Mouse (Mus musculus) embryonic facial prominence, embryonic 15.5 days (tissue): ENCODE measurements around the gene Tmem185a. TPM values are rescaled to one million over a fixed set of nuclear protein-coding genes. Genes with fewer than 3 reads are reported as not detected.

Source experiments
- polyA plus RNA-seq: library from polyadenylated mRNA; unstranded; fragments of >200 nt; fragmentation: Nextera tagmentation; extraction: Ambion mirVana; gene quantifications from 2 replicates; pipeline ENCODE4 v1.2.1, GENCODE M21; 2015

Gene Tmem185a
- polyA plus RNA-seq, 1 experiment from 2014 or later, result 49.3 TPM

Other genes with a start within 250 kb of the Tmem185a start
- 4.0 and 4.4 TPM in 2 replicates for gene Ids, start 112.1 kb downstream of the Tmem185a start, polyA plus RNA-seq
- gene 1110012L19Rik, start 91.3 kb downstream of the Tmem185a start, polyA plus RNA-seq, result 30.6 and 31.0 TPM in 2 replicates